Mouse (Mus musculus) brain, embryonic 14.5 days (tissue): ENCODE data around the gene Foxp3.

ENCODE experiments used
- CTCF ChIP-seq: fragments of 200-500 bp; IDR thresholded peaks from 2 replicates; pipeline ENCODE4 v1.5.1; 2012; ENCODE audit warnings: inconsistent platforms, mild to moderate bottlenecking, moderate library complexity, borderline replicate concordance; ENCODE audit not compliant: insufficient read depth, insufficient read length; ENCODE audit errors: extremely low read depth
- POLR2A ChIP-seq: fragments of 200-500 bp; IDR thresholded peaks from 2 replicates; pipeline ENCODE4 v1.6.1; 2012; ENCODE audit warnings: mild to moderate bottlenecking, inconsistent platforms, borderline replicate concordance; ENCODE audit not compliant: poor library complexity, insufficient read depth, insufficient read length, severe bottlenecking; ENCODE audit errors: extremely low read depth

- TF ChIP-seq CTCF (no peak), POLR2A (no peak)
Measured at GRCm38 (mm10) chrX:7604004-7604403, 30.6 kb downstream of the Foxp3 start.
